Mouse (Mus musculus) gastrocnemius, postnatal 10 days (tissue): ENCODE measurements around the gene Clgn. TPM values are rescaled to one million over a fixed set of nuclear protein-coding genes. Genes with fewer than 3 reads are reported as not detected.
"Not testable (repeated sequence)": the region's sequence is repeated elsewhere in the genome, so short reads cannot be mapped to it uniquely, and the experiment has no call there.

ENCODE experiments used
- DNase-seq: peaks from one replicate; pipeline ENCODE4 v3.0.0; 2021; ENCODE audit warnings: mixed read lengths
- total RNA-seq, 2 experiments: library from RNA; stranded (reverse); gene quantifications; 2 replicates each; pipeline ENCODE4 v1.2.3; 2021

Gene Clgn
- total RNA-seq, 2 experiments from 2014 or later, result 0.05 TPM; not detected in 1

GRCm38 (mm10) chr8:83423032-83423825 is 33.6 kb downstream of the Clgn start:
- no peak for DNase-seq

- DNase-seq, result no peak
Measured at GRCm38 (mm10) chr8:83425202-83425601, 35.5 kb downstream of the Clgn start.

GRCm38 (mm10) chr8:83426104-83426759 is 36.6 kb downstream of the Clgn start:
- DNase-seq, result no peak

GRCm38 (mm10) chr8:83426949-83427348 is 37.3 kb downstream of the Clgn start:
- no peak for DNase-seq

- DNase-seq, result not testable (repeated sequence)
Measured at GRCm38 (mm10) chr8:83428621-83429020, 39.0 kb downstream of the Clgn start.

- DNase-seq, result no peak
Measured at GRCm38 (mm10) chr8:83429071-83429524, 39.4 kb downstream of the Clgn start.

- DNase-seq, result no peak
Measured at GRCm38 (mm10) chr8:83437077-83437476, 47.4 kb downstream of the Clgn start.

GRCm38 (mm10) chr8:83441656-83442242 is 52.1 kb downstream of the Clgn start:
- DNase-seq, result no peak

GRCm38 (mm10) chr8:83442243-83443051 is 52.8 kb downstream of the Clgn start:
- peak; percentile 98 for DNase-seq

GRCm38 (mm10) chr8:83443052-83443400 is 53.4 kb downstream of the Clgn start:
- DNase-seq, result no peak

- DNase-seq, result peak; percentile 16
Measured at GRCm38 (mm10) chr8:83449960-83450359, 60.3 kb downstream of the Clgn start.

- DNase-seq, result no peak
Measured at GRCm38 (mm10) chr8:83451056-83451455, 61.4 kb downstream of the Clgn start.

GRCm38 (mm10) chr8:83457121-83457520 is 67.5 kb downstream of the Clgn start:
- no peak for DNase-seq

- no peak for DNase-seq
Measured at GRCm38 (mm10) chr8:83458222-83458621, 68.6 kb downstream of the Clgn start, which contains the start of gene Scoc. TSS of gene Scoc (minus strand) at chr8:83458391.

- no peak for DNase-seq
Measured at GRCm38 (mm10) chr8:83459606-83460005, 69.9 kb downstream of the Clgn start.

Other genes starting within 250 kb of the Clgn start
- gene Tbc1d9, start 224.5 kb upstream of the Clgn start, total RNA-seq, result 1 to 10 TPM; 2.4 to 3.3 TPM
- gene Gm10645, start 223.7 kb upstream of the Clgn start, total RNA-seq, result under 1 TPM in 1 of 2 experiments, not detected in 1; 0.32 TPM
- gene Ucp1, start 99.5 kb upstream of the Clgn start, total RNA-seq, result not detected
- 1 to 10 TPM; 7.2 to 9.0 TPM for gene Elmod2, start 57.4 kb upstream of the Clgn start, total RNA-seq
- not detected for gene Mgat4d, start 41.4 kb upstream of the Clgn start, total RNA-seq
- gene Scoc, start 68.5 kb downstream of the Clgn start, total RNA-seq, result 10 to 100 TPM; 42.5 to 47.1 TPM
- not detected for gene Olfr370, start 145.9 kb downstream of the Clgn start, total RNA-seq
- 100 to 1,000 TPM; 408 to 467 TPM for gene Ndufb7, start 176.8 kb downstream of the Clgn start, total RNA-seq
- 100 to 1,000 TPM; 422 to 448 TPM for gene Tecr, start 218.1 kb downstream of the Clgn start, total RNA-seq
- 10 to 100 TPM; 10.3 to 11.7 TPM for gene Dnajb1, start 218.3 kb downstream of the Clgn start, total RNA-seq